Mouse (Mus musculus): ENCODE data around the gene Relch.

DNA sequence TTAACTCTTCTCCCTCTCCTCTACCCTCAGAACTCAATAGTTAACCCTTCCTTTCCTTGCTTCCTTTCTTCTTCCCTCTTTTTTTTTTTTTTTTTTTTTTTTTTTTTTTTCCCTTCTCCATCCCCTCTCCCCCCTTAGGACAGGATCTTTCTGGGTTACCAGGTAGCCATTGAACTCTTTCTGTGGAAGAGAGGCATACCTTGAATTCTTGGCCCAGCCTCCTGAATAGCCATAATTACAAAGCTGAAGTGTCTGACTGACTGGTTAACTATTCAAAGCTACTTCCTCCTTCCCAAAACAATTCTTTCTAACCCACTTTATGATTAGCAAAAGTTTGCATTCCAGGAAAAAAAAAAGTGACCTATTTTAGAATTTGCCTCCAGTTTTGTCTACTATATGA is 6.0 kb downstream of the Relch start:
- TF ChIP-seq POLR2A (IDR thresholded peaks at IDR 0.05; ENCODE audit: insufficient read length, low read depth) (no peak), TCF3 (IDR thresholded peaks at IDR 0.05; ENCODE audit: insufficient read length, low read depth) (no peak), POLR2AphosphoS2 (IDR thresholded peaks at IDR 0.05; ENCODE audit: insufficient read length, low read depth) (no peak), TCF12 (IDR thresholded peaks at IDR 0.05; ENCODE audit: insufficient read depth, poor library complexity, severe bottlenecking) (no peak), MYOD1 (IDR thresholded peaks at IDR 0.05; ENCODE audit: control insufficient read depth in 1 of 3, insufficient read length in 2 of 3, low read depth in 2 of 3) (no peak), CEBPB (IDR thresholded peaks at IDR 0.05; ENCODE audit: insufficient read depth, poor library complexity, severe bottlenecking) (no peak), MYOG (IDR thresholded peaks at IDR 0.05; ENCODE audit: control insufficient read depth in 1 of 3, insufficient read depth in 1 of 3, insufficient read length in 2 of 3, low read depth in 2 of 3) (no peak)

Measured in myocyte (in vitro differentiated cells).